Mouse (Mus musculus) lung, embryonic 14.5 days (tissue): ENCODE measurements around the gene Vmn1r229. TPM values are rescaled to one million over a fixed set of nuclear protein-coding genes. Genes with fewer than 3 reads are reported as not detected.

Experiments
- ATAC-seq: fragments of 200-750 bp; cut with Nextera tagmentation; 2 replicates; pipeline ENCODE4 v1.8.0; 2017; ENCODE audit warnings: mild to moderate bottlenecking, moderate TSS enrichment, moderate library complexity; ENCODE audit not compliant: insufficient read depth
- DNase-seq: peaks from one replicate; pipeline ENCODE4 v3.0.0-alpha.2; 2015
- H3K27ac ChIP-seq: fragments of 300-500 bp; sonication (generic); 2 replicates; pipeline ENCODE4 v1.5.1; 2014; ENCODE audit warnings: low read depth, mild to moderate bottlenecking, moderate library complexity
- H3K27me3 ChIP-seq: fragments of 300-500 bp; sonication (generic); 2 replicates; pipeline ENCODE4 v1.6.1; 2014; ENCODE audit warnings: low read length, control low read depth; ENCODE audit not compliant: insufficient read depth
- H3K36me3 ChIP-seq: fragments of 300-500 bp; sonication (generic); 2 replicates; pipeline ENCODE4 v1.6.1; 2014; ENCODE audit warnings: control low read depth; ENCODE audit not compliant: insufficient read depth
- H3K4me1 ChIP-seq: fragments of 300-500 bp; sonication (generic); 2 replicates; pipeline ENCODE4 v1.6.1; 2014; ENCODE audit warnings: antibody characterized with exemption, control low read depth; ENCODE audit not compliant: insufficient read depth
- H3K4me2 ChIP-seq: fragments of 300-500 bp; sonication (generic); 2 replicates; pipeline ENCODE4 v1.6.1; 2014; ENCODE audit warnings: mild to moderate bottlenecking
- H3K4me3 ChIP-seq: fragments of 300-500 bp; sonication (generic); 2 replicates; pipeline ENCODE4 v1.5.1; 2014; ENCODE audit warnings: low read depth, low read length
- H3K9ac ChIP-seq: fragments of 300-500 bp; sonication (generic); 2 replicates; pipeline ENCODE4 v1.6.1; 2014
- H3K9me3 ChIP-seq: fragments of 300-500 bp; sonication (generic); 2 replicates; pipeline ENCODE4 v1.6.1; 2016; ENCODE audit warnings: low read depth, low read length, control low read depth
- CTCF ChIP-seq: IDR thresholded peaks from 2 replicates; pipeline ENCODE4 v1.5.1; 2016; ENCODE audit warnings: antibody characterized with exemption, low read depth
- WGBS: fragments of 180-500 bp; shearing (Covaris S2); extraction: QIAGEN DNeasy Blood & Tissue Kit; methylation state at CpG from one replicate; pipeline ENCODE4 v1.1.7; 2014; 5-methylcytosine and 5-hydroxymethylcytosine counted together
- polyA plus RNA-seq: library from polyadenylated mRNA; unstranded; fragments of >200 nt; fragmentation: Nextera tagmentation; extraction: Ambion mirVana; gene quantifications from 2 replicates; pipeline ENCODE4 v1.2.1, GENCODE M21; 2014

Gene Vmn1r229
- polyA plus RNA-seq, result not detected in 2 replicates

- H3K36me3 ChIP-seq, result no peaks in the 10 kb centered on the region
- H3K9ac ChIP-seq, result no peak within 1 kb of the TSS
- no peak within 1 kb of the TSS for H3K4me2 ChIP-seq
- H3K4me3 ChIP-seq, result no peak within 1 kb of the TSS
- H3K9me3 ChIP-seq, result no peaks in the 10 kb centered on the region
- no peaks in the 10 kb centered on the region for H3K27me3 ChIP-seq
- whole genome bisulfite sequencing, result 62% methylated on average over 1 of the region's 1 CpGs
- TF ChIP-seq CTCF, result no peak
- DNase-seq (no peak), ATAC-seq (no peak)
- no peaks in the 10 kb centered on the region for H3K4me1 ChIP-seq
- no peak within 1 kb of the TSS for H3K27ac ChIP-seq
These were observed at the start of gene Vmn1r229 for GRCm38 (mm10) chr17:20811255-20811654. Vmn1r229 (plus strand) TSS chr17:20811555.

- Histone ChIP-seq H3K9ac (no peak within 1 kb of the TSS), H3K36me3 (no peaks in the 10 kb centered on the region), H3K4me2 (no peak within 1 kb of the TSS), H3K27me3 (no peaks in the 10 kb centered on the region), H3K9me3 (no peaks in the 10 kb centered on the region; the same call in 1 of the 2 replicates), H3K27ac (no peak within 1 kb of the TSS), H3K4me1 (no peaks in the 10 kb centered on the region), H3K4me3 (no peak within 1 kb of the TSS)
- no peak for TF ChIP-seq CTCF
- DNase-seq (no peak), ATAC-seq (no peak)
These were observed 25.3 kb upstream of the Vmn1r229 start, which contains the start of gene Vmn1r228 for GRCm38 (mm10) chr17:20786057-20786456. Vmn1r228 (minus strand) TSS chr17:20786157.

GRCm38 (mm10) chr17:20840144-20840543 is 28.8 kb downstream of the Vmn1r229 start, which contains the start of gene Vmn1r230:
Vmn1r230 (plus strand) TSS chr17:20840444.
- 11% methylated on average over 1 of the region's 1 CpGs for WGBS
- ATAC-seq, result no peak
- no peaks in the 10 kb centered on the region for H3K36me3 ChIP-seq
- H3K9me3 ChIP-seq, result no peaks in the 10 kb centered on the region
- H3K27me3 ChIP-seq, result no peaks in the 10 kb centered on the region
- TF ChIP-seq CTCF, result no peak
- no peaks in the 10 kb centered on the region for H3K4me1 ChIP-seq
- H3K4me3 ChIP-seq, result no peak within 1 kb of the TSS
- H3K9ac ChIP-seq, result no peak within 1 kb of the TSS
- H3K27ac ChIP-seq, result no peak within 1 kb of the TSS
- no peak within 1 kb of the TSS for H3K4me2 ChIP-seq
- no peak for DNase-seq

Other genes with a start within 250 kb of the Vmn1r229 start
- not detected in 2 replicates for gene Vmn2r109, start 246.8 kb upstream of the Vmn1r229 start, polyA plus RNA-seq
- 0.04 and 0.05 TPM in 2 replicates for gene Vmn2r110, start 215.1 kb upstream of the Vmn1r229 start, polyA plus RNA-seq
- not detected in 2 replicates for gene Fpr-rs3, start 186.7 kb upstream of the Vmn1r229 start, polyA plus RNA-seq
- not detected in 2 replicates for gene Vmn1r226, start 128.7 kb upstream of the Vmn1r229 start, polyA plus RNA-seq
- gene Vmn1r227, start 81.7 kb upstream of the Vmn1r229 start, polyA plus RNA-seq, result not detected in 2 replicates
- not detected in 2 replicates for gene Vmn1r228, start 25.4 kb upstream of the Vmn1r229 start, polyA plus RNA-seq
- not detected in 2 replicates for gene Vmn1r230, start 28.9 kb downstream of the Vmn1r229 start, polyA plus RNA-seq
- gene Vmn1r231, start 93.5 kb downstream of the Vmn1r229 start, polyA plus RNA-seq, result not detected in 2 replicates
- not detected in 2 replicates for gene Vmn1r232, start 108.2 kb downstream of the Vmn1r229 start, polyA plus RNA-seq
- 431 and 435 TPM in 2 replicates for gene Ppp2r1a, start 133.8 kb downstream of the Vmn1r229 start, polyA plus RNA-seq
- not detected in 2 replicates for gene Vmn1r233, start 184.9 kb downstream of the Vmn1r229 start, polyA plus RNA-seq
- 15.8 and 16.2 TPM in 2 replicates for gene Zfp160, start 197.3 kb downstream of the Vmn1r229 start, polyA plus RNA-seq